Mouse (Mus musculus): ENCODE measurements around the gene Apopt1. TPM values are rescaled to one million over a fixed set of nuclear protein-coding genes. Genes with fewer than 3 reads are reported as not detected.

Apopt1 gene
- polyA plus RNA-seq, 1 experiment from 2014 or later = 56.2 TPM

DNA sequence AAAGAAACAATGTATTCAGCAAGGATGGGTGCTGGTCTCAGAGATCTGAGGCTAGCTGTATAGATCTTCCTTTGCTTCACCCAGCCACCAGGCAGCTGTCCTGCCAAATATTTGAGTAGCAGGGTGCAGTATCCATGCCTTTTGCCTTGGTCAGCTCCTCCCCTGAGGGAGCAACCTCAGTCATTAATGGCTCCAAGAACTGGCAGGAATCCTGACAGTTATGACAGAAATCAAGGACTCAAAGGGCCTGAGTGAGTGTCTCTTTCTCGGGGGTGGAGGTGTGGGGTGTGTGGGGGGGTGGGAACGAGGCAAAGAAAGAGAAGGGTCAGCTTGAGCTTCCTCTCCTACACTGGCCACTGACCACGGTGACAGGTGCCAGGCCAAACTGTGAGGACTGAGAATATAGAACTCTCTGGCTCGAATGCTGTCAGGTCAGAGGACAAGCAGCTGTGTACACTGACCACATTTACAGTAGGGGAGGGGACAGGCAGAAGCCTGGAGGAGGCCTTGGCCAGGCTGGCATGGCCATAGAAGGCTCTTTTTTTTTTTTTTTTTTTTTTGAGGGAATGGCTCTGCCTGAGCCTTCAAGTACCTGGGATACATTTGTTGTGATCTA lies 43.1 kb downstream of the Apopt1 start:
- Histone ChIP-seq H3K36me3 (ENCODE audit: poor library complexity, severe bottlenecking) (no peaks in the 10 kb centered on the region), H3K27me3 (no peaks in the 10 kb centered on the region), H3K4me3 (no peak overlapping the region), H3K9me3 (replicated peaks) (no peaks in the 10 kb centered on the region), H3K4me2 (no peak overlapping the region), H3K4me1 (peaks cover 26% of the 10 kb centered on the region), H3K9ac (no peak overlapping the region), H3K27ac (no peak overlapping the region)
- 64% methylated on average over 4 of the region's 4 CpGs for WGBS
- no peak for ATAC-seq

- Histone ChIP-seq H3K4me1 (peaks cover 29% of the 10 kb centered on the region), H3K9ac (no peak overlapping the region), H3K4me3 (no peak overlapping the region), H3K27ac (no peak overlapping the region), H3K27me3 (no peaks in the 10 kb centered on the region), H3K36me3 (ENCODE audit: poor library complexity, severe bottlenecking) (no peaks in the 10 kb centered on the region), H3K4me2 (no peak overlapping the region), H3K9me3 (replicated peaks) (no peaks in the 10 kb centered on the region)
- WGBS = 47% methylated on average over 5 of the region's 5 CpGs
- ATAC-seq = no peak
These were observed 43.6 kb downstream of the Apopt1 start for GRCm38 (mm10) chr12:111756698-111757082.

DNA sequence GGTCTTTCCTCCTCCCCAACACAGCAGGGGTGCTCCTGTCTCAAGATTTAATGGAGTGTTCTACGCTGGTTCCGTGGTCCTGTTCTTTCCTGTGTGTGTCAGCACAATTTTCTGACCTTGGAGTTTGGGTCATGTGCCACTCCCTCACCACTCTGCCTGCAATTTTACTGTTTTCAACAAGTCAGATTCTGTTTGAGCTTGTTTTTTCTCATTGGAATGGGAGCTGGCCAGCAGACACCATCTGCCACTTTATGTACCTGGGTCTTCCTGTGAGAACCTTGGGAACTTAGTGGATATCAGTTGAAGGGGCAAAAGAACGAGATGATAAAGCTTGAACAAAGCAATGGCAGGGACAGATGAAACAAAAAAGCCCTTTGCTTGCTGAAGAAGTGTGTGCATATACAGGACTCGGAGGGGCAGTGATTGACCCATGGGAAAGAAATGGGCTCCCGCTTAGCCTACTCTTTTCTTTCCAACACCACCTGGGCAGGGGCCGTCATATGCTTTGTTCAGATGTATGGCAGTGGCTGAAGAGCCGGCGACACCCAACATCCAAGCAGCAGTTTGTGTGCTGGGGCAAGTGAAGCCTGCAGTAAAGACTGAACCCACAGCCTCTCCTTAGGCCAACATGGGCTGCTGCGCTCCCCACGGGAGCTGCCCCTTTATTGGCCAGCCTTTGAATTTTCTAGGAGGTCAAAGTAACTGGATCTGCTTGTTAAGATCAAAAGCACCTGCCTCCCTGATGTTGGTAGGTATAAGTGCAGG lies 44.7 kb downstream of the Apopt1 start:
- no peak for ATAC-seq
- Histone ChIP-seq H3K9me3 (replicated peaks) (no peaks in the 10 kb centered on the region), H3K27me3 (no peaks in the 10 kb centered on the region), H3K36me3 (ENCODE audit: poor library complexity, severe bottlenecking) (peaks cover 5% of the 10 kb centered on the region), H3K4me2 (peak overlapping the region; percentile 97), H3K4me1 (peaks cover 40% of the 10 kb centered on the region), H3K4me3 (peak overlapping the region; percentile 94), H3K27ac (peak overlapping the region; percentile 93), H3K9ac (peak overlapping the region; percentile 99)
- 47% methylated on average over 10 of the region's 10 CpGs for WGBS

- WGBS = under 1% methylated on average over 59 of the region's 85 CpGs
- ATAC-seq = peak; percentile 84
- peaks cover 12% of the 10 kb centered on the region for H3K36me3 ChIP-seq (ENCODE audit: poor library complexity, severe bottlenecking)
These were observed 45.5 kb downstream of the Apopt1 start, which contains the start of gene Klc1 for GRCm38 (mm10) chr12:111758381-111759175. TSS of gene Klc1 (plus strand) at chr12:111758849.

DNA sequence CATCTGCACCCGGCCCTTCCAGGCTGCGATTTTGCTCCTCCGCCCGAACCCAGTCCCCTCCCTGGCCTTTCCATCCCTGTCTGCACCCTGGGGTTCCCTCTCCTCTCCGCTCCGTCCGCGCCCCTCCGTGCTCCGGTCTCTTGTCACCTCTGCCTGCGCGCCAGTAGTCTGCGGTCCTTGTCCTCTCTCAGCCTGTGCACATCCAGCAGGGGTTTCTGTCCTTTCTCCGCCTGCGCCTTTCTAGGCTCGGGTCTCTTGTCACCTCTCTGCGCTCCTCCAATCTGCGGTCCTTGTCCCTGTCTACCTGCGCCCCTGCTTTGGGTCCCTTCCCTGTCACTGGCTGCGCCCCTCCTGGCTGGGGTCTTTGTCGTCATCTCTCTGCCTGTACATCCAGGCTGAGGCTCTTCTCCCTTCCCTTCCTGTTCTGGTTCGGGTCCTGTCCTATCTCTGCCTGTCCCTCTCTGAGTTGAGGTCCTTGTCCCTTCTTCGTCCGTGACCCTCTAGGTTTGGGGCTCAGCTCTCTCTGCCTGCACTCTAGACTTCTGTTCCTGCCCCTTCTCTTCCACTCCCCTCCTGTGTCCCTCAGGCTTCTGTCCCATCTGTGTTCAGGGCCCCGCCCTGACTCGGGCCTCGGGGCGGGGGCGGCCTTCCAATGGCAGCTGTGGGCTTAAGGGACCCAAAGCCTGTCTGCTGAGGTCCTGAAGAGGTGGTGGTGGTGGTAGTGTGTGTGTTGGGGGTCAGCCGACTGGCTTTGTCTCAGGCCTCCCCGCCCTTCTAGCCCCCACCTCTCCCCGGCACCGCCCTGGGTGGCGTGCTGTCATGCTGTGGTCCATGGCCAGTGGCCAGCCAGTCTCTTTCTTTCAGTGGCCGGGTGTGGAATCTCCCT lies 46.4 kb downstream of the Apopt1 start:
- peak overlapping the region; percentile 97 for H3K4me2 ChIP-seq
- H3K4me1 ChIP-seq = peaks cover 45% of the 10 kb centered on the region
- peak overlapping the region; percentile 94 for H3K4me3 ChIP-seq
- WGBS = 1% methylated on average over 35 of the region's 35 CpGs
- H3K36me3 ChIP-seq (ENCODE audit: poor library complexity, severe bottlenecking) = peaks cover 12% of the 10 kb centered on the region
- peak overlapping the region; percentile 93 for H3K27ac ChIP-seq
- no peaks in the 10 kb centered on the region for H3K27me3 ChIP-seq
- ATAC-seq = peak; percentile 61
- H3K9me3 ChIP-seq (replicated peaks) = no peaks in the 10 kb centered on the region
- peak overlapping the region; percentile 99 for H3K9ac ChIP-seq

More at GRCm38 (mm10) chr12:111758381-111759175, 45.5 kb downstream of the Apopt1 start, which contains the start of gene Klc1:
- peak within 1 kb of the TSS; percentile 94 for H3K4me3 ChIP-seq
- no peaks in the 10 kb centered on the region for H3K27me3 ChIP-seq
- no peaks in the 10 kb centered on the region for H3K9me3 ChIP-seq (replicated peaks)
- peak within 1 kb of the TSS; percentile 99 for H3K9ac ChIP-seq
- peak within 1 kb of the TSS; percentile 93 for H3K27ac ChIP-seq
- peak within 1 kb of the TSS; percentile 97 for H3K4me2 ChIP-seq
- peaks cover 45% of the 10 kb centered on the region for H3K4me1 ChIP-seq

- no peaks in the 10 kb centered on the region for H3K27me3 ChIP-seq
- H3K4me1 ChIP-seq = peaks cover 45% of the 10 kb centered on the region
- ATAC-seq = no peak
- peak overlapping the region; percentile 99; the same call in 1 of the 2 replicates for H3K9ac ChIP-seq
- no peaks in the 10 kb centered on the region for H3K9me3 ChIP-seq (replicated peaks)
- 70% methylated on average over 7 of the region's 7 CpGs for WGBS
- peaks cover 12% of the 10 kb centered on the region for H3K36me3 ChIP-seq (ENCODE audit: poor library complexity, severe bottlenecking)
- H3K4me3 ChIP-seq = peak overlapping the region; percentile 94
- H3K4me2 ChIP-seq = peak overlapping the region; percentile 97
- no peak overlapping the region for H3K27ac ChIP-seq
These were observed 47.3 kb downstream of the Apopt1 start for GRCm38 (mm10) chr12:111760306-111760908.

DNA sequence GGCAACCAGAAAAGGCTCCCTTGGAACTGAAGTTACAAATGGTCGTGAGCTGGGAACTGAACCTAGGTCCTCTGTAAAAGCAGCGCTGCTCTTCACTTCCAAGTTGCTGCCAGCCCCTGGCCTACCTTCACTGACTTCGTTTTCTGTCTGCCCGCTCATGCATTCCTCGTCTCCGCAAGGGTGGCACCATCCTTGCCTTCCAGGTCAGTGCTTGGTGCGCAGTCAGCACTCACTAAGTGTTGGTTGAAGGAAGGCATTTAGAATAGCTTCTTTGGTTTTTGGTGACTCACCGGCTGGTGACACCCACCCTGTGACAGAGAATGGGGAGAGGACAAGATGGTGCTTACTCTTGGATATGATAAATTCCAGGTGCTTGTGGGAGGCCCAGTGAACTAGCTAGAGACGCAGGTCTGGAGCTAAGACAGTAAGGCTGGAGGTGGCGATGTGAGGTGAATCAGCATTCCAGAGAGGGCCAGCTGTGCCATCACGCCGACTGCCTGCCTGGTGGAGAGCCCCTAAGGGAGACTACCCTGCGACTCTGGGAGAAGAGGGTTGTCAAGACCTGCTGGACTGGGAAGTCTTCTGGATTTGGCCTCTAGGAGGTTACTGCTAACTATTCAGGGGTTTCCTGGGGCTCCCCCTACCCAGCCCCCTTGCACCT lies 49.7 kb downstream of the Apopt1 start:
- no peak overlapping the region for H3K9ac ChIP-seq
- H3K27me3 ChIP-seq = no peaks in the 10 kb centered on the region
- H3K4me3 ChIP-seq = no peak overlapping the region
- H3K4me2 ChIP-seq = no peak overlapping the region
- no peaks in the 10 kb centered on the region for H3K9me3 ChIP-seq (replicated peaks)
- peaks cover 65% of the 10 kb centered on the region for H3K4me1 ChIP-seq
- WGBS = 91% methylated on average over 13 of the region's 13 CpGs
- no peak for ATAC-seq
- peaks cover 12% of the 10 kb centered on the region for H3K36me3 ChIP-seq (ENCODE audit: poor library complexity, severe bottlenecking)
- no peak overlapping the region for H3K27ac ChIP-seq

DNA sequence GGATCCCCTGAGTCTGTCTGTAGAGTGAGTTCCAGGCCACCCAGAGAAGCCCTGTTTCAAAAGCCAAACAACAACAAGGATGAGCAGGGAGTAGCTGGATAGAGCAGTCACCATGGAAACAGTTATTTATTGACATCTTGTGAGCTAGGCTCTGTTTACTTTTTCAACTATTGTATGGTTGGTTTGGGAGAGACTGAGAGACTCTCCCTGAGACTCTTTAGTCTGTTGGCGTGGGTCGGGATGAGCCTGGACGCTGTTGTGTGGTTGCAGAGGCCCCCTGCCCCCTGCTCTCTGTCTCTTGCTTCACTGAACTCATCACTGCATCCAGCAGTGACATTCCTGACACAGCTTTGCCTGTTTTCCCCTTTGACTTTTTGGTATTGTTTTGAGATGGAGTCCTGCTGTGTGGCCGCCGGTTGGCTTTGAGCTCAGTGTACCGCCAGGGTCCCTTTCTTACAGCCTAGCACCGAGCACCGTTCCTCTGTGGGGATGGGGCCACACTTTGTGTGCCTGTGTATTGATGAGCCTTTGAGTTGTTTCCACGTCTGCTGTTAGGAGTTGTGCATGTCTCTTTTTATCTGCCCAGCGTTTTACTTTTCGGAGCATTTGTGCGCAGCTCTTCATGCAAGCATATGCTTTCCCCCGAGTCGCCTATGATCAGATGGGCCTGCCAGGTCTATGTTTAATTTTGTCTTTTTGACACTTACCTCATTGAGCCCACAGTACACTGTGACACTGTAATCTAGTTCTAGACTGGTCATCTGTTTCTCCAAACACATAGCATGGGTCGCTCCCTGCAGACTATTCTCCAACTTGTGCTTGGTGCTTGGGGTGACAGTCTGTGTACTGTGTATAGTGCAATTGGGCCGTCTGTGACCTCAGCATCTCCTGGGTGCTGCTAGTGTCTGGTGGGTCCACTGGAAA lies 53.5 kb downstream of the Apopt1 start:
- Histone ChIP-seq H3K4me3 (no peak overlapping the region), H3K4me1 (peaks cover 53% of the 10 kb centered on the region), H3K4me2 (peak overlapping the region; percentile 28), H3K9ac (peak overlapping the region; percentile 43), H3K27ac (no peak overlapping the region), H3K9me3 (replicated peaks) (no peaks in the 10 kb centered on the region), H3K36me3 (ENCODE audit: poor library complexity, severe bottlenecking) (peaks cover 12% of the 10 kb centered on the region), H3K27me3 (no peaks in the 10 kb centered on the region)
- 31% methylated on average over 16 of the region's 16 CpGs for WGBS
- ATAC-seq = no peak

DNA sequence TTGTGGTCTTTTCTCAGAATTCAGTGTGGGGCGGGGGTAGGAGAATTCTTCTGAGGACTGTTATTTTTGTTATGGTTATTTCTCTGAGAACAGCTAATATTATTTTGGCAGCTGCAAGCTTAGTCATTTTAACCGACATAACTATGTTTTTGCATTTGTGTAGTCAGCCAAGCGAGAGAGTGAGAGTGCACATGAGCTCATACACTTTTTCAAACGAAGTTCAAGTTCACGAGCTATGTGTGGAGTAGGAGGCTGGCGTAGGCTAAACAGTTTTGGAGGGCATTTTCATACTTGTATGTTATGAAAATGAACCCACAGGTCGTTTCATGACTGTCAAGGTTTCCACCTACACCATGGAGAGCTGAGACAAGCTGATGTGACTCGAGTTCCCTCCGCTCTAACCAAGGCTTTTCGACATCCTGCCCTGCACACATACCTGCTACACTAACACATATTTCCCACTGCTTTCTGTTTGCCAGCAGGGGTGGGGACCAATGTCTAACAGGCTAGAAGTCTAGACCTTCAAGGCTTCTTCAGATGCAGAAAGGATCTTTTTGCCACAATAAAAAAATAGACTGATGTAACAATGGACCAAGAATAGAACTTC lies 55.4 kb downstream of the Apopt1 start:
- Histone ChIP-seq H3K4me2 (no peak overlapping the region), H3K9me3 (replicated peaks) (no peaks in the 10 kb centered on the region), H3K9ac (no peak overlapping the region), H3K4me1 (peaks cover 35% of the 10 kb centered on the region), H3K27ac (no peak overlapping the region), H3K4me3 (no peak overlapping the region), H3K36me3 (ENCODE audit: poor library complexity, severe bottlenecking) (peaks cover 16% of the 10 kb centered on the region), H3K27me3 (no peaks in the 10 kb centered on the region)
- 94% methylated on average over 10 of the region's 10 CpGs for WGBS
- no peak for ATAC-seq

DNA sequence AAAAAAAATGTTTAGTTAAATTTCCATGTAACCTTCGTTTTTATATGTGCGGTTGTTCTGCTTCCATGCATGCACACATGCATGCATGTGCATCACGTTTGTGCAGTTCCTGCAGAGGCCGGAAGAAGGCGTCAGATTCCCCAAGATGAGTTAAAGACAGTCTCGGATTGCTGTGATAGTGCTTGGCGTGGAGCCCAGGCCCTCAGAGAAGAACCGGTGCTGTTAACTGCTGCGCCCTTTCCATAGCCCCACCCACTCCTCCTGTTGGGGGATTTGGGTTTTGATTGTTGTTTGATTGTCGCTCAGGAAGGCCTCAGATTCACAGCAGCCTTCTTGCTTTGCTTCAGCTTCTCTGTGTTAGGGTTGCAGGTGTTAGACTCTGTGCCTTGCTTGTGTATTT lies 56.2 kb downstream of the Apopt1 start:
- peaks cover 35% of the 10 kb centered on the region for H3K4me1 ChIP-seq
- H3K4me3 ChIP-seq = no peak overlapping the region
- no peaks in the 10 kb centered on the region for H3K27me3 ChIP-seq
- 25% methylated on average over 10 of the region's 10 CpGs for WGBS
- no peak overlapping the region for H3K4me2 ChIP-seq
- peaks cover 24% of the 10 kb centered on the region for H3K36me3 ChIP-seq (ENCODE audit: poor library complexity, severe bottlenecking)
- H3K9me3 ChIP-seq (replicated peaks) = no peaks in the 10 kb centered on the region
- H3K27ac ChIP-seq = peak overlapping the region; percentile 79
- H3K9ac ChIP-seq = no peak overlapping the region
- ATAC-seq = peak; percentile 61; the same call in 1 of the 2 replicates
